Mouse (Mus musculus) kidney, embryonic 16.5 days (tissue): ENCODE measurements around the gene Mlip. TPM values are rescaled to one million over a fixed set of nuclear protein-coding genes. Genes with fewer than 3 reads are reported as not detected.

Source experiments
- ATAC-seq: fragments of 200-750 bp; cut with Nextera tagmentation; 2 replicates; pipeline ENCODE4 v1.8.0; 2017; ENCODE audit warnings: moderate TSS enrichment; ENCODE audit not compliant: low FRiP score, low TSS enrichment
- H3K27ac ChIP-seq: fragments of 300-500 bp; sonication (generic); 2 replicates; pipeline ENCODE4 v1.5.1; 2014; ENCODE audit warnings: low read length
- H3K27me3 ChIP-seq: fragments of 300-500 bp; sonication (generic); 2 replicates; pipeline ENCODE4 v1.6.1; 2014; ENCODE audit warnings: low read length, control low read depth, mixed read lengths; ENCODE audit not compliant: insufficient read depth
- H3K36me3 ChIP-seq: fragments of 300-500 bp; sonication (generic); 2 replicates; pipeline ENCODE4 v1.6.1; 2014; ENCODE audit warnings: low read length, control low read depth, mixed read lengths; ENCODE audit not compliant: insufficient read depth
- H3K4me1 ChIP-seq: fragments of 300-500 bp; sonication (generic); 2 replicates; pipeline ENCODE4 v1.6.1; 2014; ENCODE audit warnings: low read length, control low read depth, mixed read lengths; ENCODE audit not compliant: insufficient read depth
- H3K4me2 ChIP-seq: fragments of 300-500 bp; sonication (generic); replicated peaks from 2 replicates; pipeline ENCODE4 v1.6.1; 2014; ENCODE audit warnings: low read depth, low read length
- H3K4me3 ChIP-seq: fragments of 300-500 bp; sonication (generic); 2 replicates; pipeline ENCODE4 v1.5.1; 2014; ENCODE audit warnings: mild to moderate bottlenecking, low read length
- H3K9ac ChIP-seq: fragments of 300-500 bp; sonication (generic); replicated peaks from 2 replicates; pipeline ENCODE4 v1.6.1; 2014; ENCODE audit warnings: low read length
- H3K9me3 ChIP-seq: fragments of 300-500 bp; sonication (generic); 2 replicates; pipeline ENCODE4 v1.6.1; 2016; ENCODE audit warnings: low read length, control low read depth
- WGBS: fragments of 180-500 bp; shearing (Covaris S2); extraction: QIAGEN DNeasy Blood & Tissue Kit; methylation state at CpG from one replicate; pipeline ENCODE4 v1.1.7; 2014; 5-methylcytosine and 5-hydroxymethylcytosine counted together
- polyA plus RNA-seq: library from polyadenylated mRNA; unstranded; fragments of >200 nt; fragmentation: Nextera tagmentation; extraction: Ambion mirVana; gene quantifications from 2 replicates; pipeline ENCODE4 v1.2.1, GENCODE M21; 2015

Gene Mlip
- polyA plus RNA-seq, 1 experiment from 2014 or later = 0.41 TPM

DNA sequence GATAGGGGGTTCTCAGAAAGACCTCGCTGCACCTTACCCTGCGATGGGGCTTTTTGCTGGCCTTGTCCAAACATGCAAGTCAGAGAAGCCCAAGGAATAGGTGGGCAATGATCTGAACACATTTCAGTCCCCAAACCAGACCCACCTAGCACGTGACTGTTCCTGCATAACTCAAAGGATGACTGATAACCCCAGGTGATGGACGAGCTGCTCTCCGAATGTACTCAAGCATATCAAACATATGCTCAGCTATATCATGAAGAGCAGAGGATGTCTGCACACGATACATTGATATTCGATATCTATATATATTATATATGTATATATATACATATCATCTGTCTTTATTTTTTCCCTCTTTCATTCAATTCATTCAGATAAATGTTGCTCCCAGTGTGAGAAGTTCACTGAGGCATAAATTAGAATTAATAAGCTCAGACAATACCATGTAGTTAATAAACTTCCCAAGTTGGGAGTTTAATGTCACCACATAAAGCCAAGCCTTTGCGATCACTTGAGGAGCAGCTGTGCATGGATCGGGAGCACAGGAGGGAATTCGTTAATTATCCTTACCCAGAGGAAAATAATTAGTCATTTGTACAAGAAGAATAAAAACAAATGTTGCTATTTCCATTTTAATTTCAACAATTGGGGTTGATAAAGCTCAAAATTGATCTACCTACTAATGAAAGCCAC, 6.7 kb upstream of the Mlip start:
- H3K36me3 ChIP-seq = no peaks in the 10 kb centered on the region
- WGBS = 85% methylated on average over 10 of the region's 10 CpGs
- no peak for ATAC-seq
- no peaks in the 10 kb centered on the region for H3K9me3 ChIP-seq
- H3K27me3 ChIP-seq = no peaks in the 10 kb centered on the region
- H3K4me1 ChIP-seq = no peaks in the 10 kb centered on the region
- H3K9ac ChIP-seq = no peak overlapping the region
- no peak overlapping the region for H3K4me2 ChIP-seq
- H3K4me3 ChIP-seq = no peak overlapping the region
- H3K27ac ChIP-seq = no peak overlapping the region

DNA sequence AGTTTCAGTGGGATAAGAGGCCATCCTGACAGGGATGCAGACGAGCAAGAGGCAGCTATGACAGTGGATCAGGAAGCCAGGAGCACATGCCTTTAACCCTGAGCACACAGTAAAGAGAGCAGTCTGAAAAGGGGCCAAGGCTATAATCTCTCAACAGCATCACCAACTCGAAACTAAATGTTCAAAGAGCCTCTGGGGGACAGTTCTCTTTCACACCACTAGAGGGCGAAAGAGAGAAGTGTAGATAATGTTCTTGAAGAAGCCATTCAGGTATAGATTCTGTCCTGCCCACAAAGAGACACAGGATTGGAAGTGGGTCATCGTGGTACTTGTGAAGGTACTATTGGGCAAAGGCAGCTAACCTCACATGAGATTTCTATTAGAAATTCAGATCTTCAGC, 1.2 kb upstream of the Mlip start:
- no peak overlapping the region for H3K4me2 ChIP-seq
- H3K27me3 ChIP-seq = no peaks in the 10 kb centered on the region
- WGBS = 76% methylated on average over 4 of the region's 4 CpGs
- H3K4me1 ChIP-seq = no peaks in the 10 kb centered on the region
- H3K27ac ChIP-seq = no peak overlapping the region
- no peaks in the 10 kb centered on the region for H3K9me3 ChIP-seq
- H3K4me3 ChIP-seq = no peak overlapping the region
- ATAC-seq = no peak
- no peaks in the 10 kb centered on the region for H3K36me3 ChIP-seq
- H3K9ac ChIP-seq = no peak overlapping the region

DNA sequence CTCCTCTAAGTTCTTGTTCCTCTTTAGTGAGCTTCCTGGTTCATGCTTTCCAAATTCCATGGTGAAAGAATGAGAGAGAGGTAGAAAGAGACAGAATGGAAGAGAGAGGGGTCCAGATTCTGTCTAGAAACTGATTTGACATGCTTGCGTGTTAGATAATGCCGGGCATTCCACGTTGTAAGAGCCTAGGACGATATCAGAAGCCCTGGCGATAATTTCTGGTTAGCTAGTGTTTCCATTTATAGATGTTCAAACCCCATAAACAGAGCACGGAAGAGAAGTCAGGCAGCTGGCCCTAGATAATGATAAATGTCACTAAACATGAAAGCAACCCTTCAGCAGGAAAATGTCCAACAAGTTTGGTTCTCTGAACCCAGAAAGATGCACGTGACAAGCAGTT, 5.1 kb downstream of the Mlip start:
- Histone ChIP-seq H3K4me3 (no peak overlapping the region), H3K4me2 (no peak overlapping the region), H3K27ac (no peak overlapping the region), H3K36me3 (no peaks in the 10 kb centered on the region), H3K27me3 (no peaks in the 10 kb centered on the region), H3K9ac (no peak overlapping the region), H3K4me1 (no peaks in the 10 kb centered on the region), H3K9me3 (no peaks in the 10 kb centered on the region)
- no peak for ATAC-seq
- 68% methylated on average over 7 of the region's 7 CpGs for WGBS

DNA sequence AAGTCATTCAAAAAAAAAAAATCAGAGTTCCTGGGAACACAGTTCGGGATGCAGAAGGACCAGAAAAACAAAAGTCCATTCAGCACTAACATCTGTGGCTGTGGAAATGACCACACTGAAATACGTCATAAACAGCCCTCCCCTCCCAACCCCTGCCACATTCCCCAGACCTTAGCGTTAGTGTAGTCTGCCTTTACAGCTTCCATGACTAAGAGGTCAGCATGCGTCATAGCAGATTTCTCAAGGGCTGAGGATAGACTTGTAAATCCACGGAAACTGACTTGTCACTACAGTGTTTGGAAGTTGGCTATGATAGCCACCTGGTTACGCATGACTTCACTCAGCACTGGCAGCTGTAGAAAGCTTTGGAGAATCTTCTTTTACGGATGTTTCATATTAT, 8.5 kb downstream of the Mlip start:
- Histone ChIP-seq H3K4me2 (no peak overlapping the region), H3K9me3 (no peaks in the 10 kb centered on the region), H3K9ac (no peak overlapping the region), H3K27me3 (no peaks in the 10 kb centered on the region), H3K27ac (no peak overlapping the region), H3K4me1 (no peaks in the 10 kb centered on the region), H3K4me3 (no peak overlapping the region), H3K36me3 (no peaks in the 10 kb centered on the region)
- no peak for ATAC-seq
- WGBS = 52% methylated on average over 7 of the region's 7 CpGs

DNA sequence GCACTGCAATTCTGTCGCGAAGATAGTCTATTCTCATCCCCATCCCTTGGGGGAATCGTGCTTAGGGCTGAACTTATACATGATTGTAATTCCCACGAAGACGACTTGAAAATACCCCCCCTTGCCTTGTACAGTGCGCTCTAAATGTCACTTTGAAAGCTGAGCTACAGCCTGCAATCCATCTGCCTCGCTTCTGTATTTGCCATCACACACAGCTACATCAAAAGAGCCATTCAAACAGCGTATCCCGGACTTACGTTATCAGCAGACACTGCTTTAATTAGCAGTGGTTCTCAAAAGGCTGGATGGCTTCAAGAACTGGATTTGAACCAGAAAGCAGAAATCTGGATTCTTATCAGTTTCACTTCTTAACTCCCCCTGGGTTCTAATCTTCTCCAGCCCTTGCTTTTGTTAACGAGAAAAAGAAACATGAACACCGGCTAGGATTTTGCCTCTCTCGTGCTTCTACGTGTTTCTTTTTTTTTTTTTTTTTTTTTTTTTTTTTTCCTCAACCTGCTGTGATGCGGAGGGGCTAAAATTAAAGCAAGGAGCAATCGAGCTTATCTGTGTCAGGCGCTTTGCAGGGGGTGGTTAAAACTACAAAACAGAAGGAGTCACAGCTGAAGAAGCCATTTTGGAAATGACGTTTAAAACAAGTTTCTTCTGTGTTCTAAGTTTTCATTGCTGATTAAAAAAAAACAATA, 12.5 kb downstream of the Mlip start:
- WGBS = 58% methylated on average over 18 of the region's 18 CpGs
- Histone ChIP-seq H3K4me2 (peak overlapping the region; percentile 24), H3K36me3 (no peaks in the 10 kb centered on the region), H3K9me3 (no peaks in the 10 kb centered on the region), H3K4me3 (0 out of 2 replicates have a peak overlapping the region, but pooled peaks have one; percentile 4), H3K9ac (no peak overlapping the region), H3K27ac (no peak overlapping the region), H3K27me3 (no peaks in the 10 kb centered on the region), H3K4me1 (no peaks in the 10 kb centered on the region)
- no peak for ATAC-seq

DNA sequence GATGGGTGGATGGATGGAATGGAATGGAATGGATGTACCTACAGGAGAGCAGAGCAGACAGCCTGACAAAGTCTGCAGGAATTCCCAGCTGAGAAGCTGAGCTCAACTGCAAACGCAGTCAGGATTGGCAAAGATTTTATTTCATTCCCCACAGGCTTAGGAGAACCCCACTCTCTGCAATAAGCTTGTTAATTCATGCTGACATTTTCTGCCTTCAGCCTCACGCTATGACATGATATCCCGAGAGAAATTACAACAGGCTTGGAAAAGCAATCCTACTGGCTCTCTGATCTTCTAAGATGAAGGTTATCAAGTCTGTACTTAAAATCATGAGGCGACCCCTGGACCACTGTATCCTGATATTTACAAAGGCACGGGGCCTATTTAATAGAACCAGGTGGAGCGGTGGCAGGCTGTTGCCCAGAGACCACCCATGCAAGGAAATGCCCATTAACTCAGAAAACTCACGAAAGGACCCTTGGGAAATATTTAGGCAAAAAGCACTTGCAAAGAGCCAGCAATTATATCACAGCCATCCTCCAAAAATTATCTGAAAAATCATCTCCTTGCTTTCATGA, 13.1 kb downstream of the Mlip start:
- Histone ChIP-seq H3K4me3 (no peak overlapping the region), H3K36me3 (no peaks in the 10 kb centered on the region), H3K4me2 (no peak overlapping the region; the same call in 1 of the 2 replicates), H3K9ac (no peak overlapping the region), H3K4me1 (no peaks in the 10 kb centered on the region), H3K9me3 (no peaks in the 10 kb centered on the region), H3K27ac (no peak overlapping the region), H3K27me3 (no peaks in the 10 kb centered on the region)
- no peak for ATAC-seq
- 70% methylated on average over 7 of the region's 7 CpGs for WGBS

DNA sequence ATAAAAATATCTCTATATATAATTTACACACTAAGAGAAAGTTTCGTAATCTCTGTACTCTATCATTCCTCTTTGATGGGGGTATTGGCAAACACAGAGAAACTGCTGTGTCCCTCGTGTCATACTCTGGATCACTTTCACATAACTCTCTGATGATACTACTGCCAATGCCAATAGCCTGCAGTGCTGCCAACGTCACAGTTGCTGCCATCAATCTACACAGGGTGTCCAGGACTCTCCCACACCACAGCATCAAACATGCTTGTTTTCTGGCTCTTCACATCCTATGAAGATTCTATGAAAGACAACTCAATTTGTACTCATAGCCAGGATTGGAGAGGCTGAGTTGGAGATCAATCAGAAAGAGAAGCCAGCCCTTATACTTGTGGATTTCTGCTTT, 17.4 kb downstream of the Mlip start:
- Histone ChIP-seq H3K4me2 (no peak overlapping the region), H3K36me3 (no peaks in the 10 kb centered on the region), H3K9me3 (no peaks in the 10 kb centered on the region), H3K4me3 (no peak overlapping the region), H3K27me3 (no peaks in the 10 kb centered on the region), H3K9ac (no peak overlapping the region), H3K4me1 (no peaks in the 10 kb centered on the region), H3K27ac (no peak overlapping the region)
- no peak for ATAC-seq
- WGBS = 81% methylated on average over 3 of the region's 3 CpGs

DNA sequence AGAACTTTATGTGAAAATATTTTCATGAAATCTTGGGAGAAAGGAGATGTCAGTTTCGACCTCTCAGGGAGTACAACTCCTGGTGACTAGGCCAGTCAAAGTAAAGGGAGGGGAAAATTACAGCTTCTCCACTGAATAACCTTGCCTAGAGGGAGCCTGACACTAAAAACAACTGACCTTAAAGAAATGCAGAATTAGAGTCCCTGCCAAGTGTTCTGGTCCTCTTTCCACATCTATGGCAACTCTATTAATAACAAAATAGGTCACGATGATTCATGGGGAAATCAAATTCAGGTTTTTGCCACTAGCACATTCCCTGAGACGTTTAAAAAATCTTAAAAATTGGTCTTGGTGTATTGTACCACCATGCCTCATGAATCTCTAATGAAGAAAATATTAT, 34.4 kb downstream of the Mlip start:
- Histone ChIP-seq H3K4me3 (no peak overlapping the region), H3K9me3 (no peaks in the 10 kb centered on the region), H3K4me1 (no peaks in the 10 kb centered on the region), H3K27me3 (no peaks in the 10 kb centered on the region), H3K4me2 (no peak overlapping the region), H3K9ac (no peak overlapping the region), H3K27ac (no peak overlapping the region), H3K36me3 (no peaks in the 10 kb centered on the region)
- no peak for ATAC-seq
- 88% methylated on average over 3 of the region's 3 CpGs for WGBS

DNA sequence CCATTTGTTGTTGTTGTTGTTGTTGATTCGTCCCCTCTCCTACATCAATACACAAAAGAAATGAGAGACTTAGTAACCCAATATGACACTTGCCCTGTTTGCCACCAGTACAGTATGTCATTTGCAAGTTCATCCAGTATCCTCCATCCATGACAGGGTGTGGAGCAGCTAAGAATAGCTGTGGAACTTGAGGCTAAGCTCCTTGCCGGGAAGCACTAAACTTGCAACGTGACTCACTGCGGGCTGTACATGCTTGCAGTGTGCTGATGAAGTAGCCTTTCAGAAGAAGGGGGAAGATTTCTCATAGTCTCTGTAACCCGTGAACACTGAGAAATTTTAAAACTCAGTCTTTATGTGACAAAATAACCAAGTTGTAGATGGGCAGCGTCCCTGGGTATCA, 42.2 kb downstream of the Mlip start:
- Histone ChIP-seq H3K4me2 (no peak overlapping the region), H3K9ac (no peak overlapping the region), H3K9me3 (no peaks in the 10 kb centered on the region), H3K36me3 (no peaks in the 10 kb centered on the region), H3K4me3 (no peak overlapping the region), H3K27ac (no peak overlapping the region), H3K4me1 (no peaks in the 10 kb centered on the region), H3K27me3 (no peaks in the 10 kb centered on the region)
- no peak for ATAC-seq
- WGBS = 79% methylated on average over 6 of the region's 6 CpGs

DNA sequence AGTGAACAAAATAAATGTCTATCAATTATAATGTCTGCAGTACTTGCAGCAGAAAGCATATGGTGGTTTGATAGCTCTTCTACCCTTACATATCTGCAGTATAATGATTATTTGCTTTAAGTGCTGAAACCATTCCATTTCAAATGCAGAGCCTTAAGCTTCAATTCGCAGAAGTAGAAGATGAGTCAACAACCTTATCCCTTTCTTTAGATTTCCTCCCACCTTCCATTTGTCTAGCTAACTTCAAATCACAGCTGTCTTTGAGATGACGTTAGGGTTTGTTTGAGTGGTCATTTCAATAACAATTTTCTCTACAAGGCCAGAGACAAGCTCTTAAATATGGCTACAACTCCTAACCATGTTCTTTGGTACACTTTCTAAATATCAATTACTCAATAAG, 47.4 kb downstream of the Mlip start:
- Histone ChIP-seq H3K9ac (no peak overlapping the region), H3K4me2 (no peak overlapping the region), H3K27me3 (no peaks in the 10 kb centered on the region), H3K27ac (no peak overlapping the region), H3K9me3 (no peaks in the 10 kb centered on the region), H3K4me3 (no peak overlapping the region), H3K36me3 (no peaks in the 10 kb centered on the region), H3K4me1 (no peaks in the 10 kb centered on the region)
- 85% methylated on average over 2 of the region's 2 CpGs for WGBS
- ATAC-seq = no peak
